Mouse (Mus musculus) testis, adult 2 months (tissue): ENCODE measurements around the gene Fau.

Experiments used
- CTCF ChIP-seq: fragments of 200-500 bp; IDR thresholded peaks from 2 replicates; pipeline ENCODE4 v1.5.1; 2012; ENCODE audit warnings: low read depth, mild to moderate bottlenecking, inconsistent platforms, low read length, moderate library complexity; ENCODE audit not compliant: control insufficient read depth, insufficient read depth, insufficient replicate concordance
- POLR2A ChIP-seq: fragments of 200-500 bp; IDR thresholded peaks from 2 replicates; pipeline ENCODE4 v1.6.1; 2012; ENCODE audit warnings: low read depth, mild to moderate bottlenecking, inconsistent platforms, low read length, moderate library complexity; ENCODE audit not compliant: control insufficient read depth

DNA sequence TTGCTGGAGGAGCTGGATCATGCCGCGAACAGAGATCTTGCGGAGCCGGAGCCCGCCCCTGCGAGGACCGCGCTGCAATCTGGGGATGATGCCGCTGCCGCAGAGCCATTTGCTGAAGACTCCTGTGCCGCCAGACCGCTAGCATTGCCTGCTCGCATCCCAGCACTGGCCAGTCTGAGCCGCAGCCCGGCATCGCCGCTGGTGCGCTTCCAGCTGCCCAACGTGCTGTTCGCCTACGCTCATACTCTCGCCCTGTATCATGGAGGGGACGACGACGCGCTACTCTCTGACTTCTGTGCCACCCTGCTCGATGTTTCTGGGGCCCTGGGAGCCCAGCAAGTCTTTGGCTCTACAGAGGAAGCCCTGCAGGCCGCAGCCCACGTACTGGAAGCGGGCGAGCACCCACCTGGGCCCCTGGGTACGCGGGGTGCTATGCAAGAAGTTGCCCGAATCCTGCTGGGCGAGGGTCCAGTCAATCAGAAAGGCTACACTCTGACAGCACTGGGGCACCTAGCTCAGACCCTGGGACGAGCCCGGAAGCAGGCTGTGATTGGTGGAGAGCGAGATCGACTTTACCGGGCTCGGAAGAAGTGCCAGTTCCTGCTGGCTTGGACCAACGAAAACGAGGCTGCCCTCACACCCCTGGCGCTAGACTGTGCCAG lies 4.1 kb downstream of the Fau start:
- TF ChIP-seq POLR2A: no peak
- TF ChIP-seq CTCF: no peak
